Mouse (Mus musculus) ovary, postnatal 36 days (tissue): ENCODE results near the gene Sstr4.

Experiments
- DNase-seq: peaks from one replicate; pipeline ENCODE4 v3.0.0; 2022; ENCODE audit warnings: low spot score, mixed read lengths

The Sstr4 gene

DNA sequence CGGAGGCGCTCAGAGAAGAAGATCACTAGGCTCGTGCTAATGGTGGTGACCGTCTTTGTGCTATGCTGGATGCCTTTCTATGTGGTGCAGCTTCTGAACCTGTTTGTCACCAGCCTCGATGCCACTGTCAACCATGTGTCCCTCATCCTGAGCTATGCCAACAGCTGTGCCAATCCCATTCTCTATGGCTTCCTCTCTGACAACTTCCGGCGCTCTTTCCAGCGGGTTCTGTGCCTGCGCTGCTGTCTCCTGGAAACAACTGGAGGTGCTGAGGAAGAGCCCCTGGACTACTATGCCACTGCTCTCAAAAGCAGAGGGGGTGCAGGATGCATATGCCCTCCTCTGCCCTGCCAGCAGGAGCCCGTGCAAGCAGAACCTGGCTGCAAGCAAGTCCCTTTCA lies 1.1 kb downstream of the Sstr4 start:
- DNase-seq = no peak

GRCm38 (mm10) chr2:148397015-148397783 lies 2.1 kb downstream of the Sstr4 start:
- no peak for DNase-seq

DNA sequence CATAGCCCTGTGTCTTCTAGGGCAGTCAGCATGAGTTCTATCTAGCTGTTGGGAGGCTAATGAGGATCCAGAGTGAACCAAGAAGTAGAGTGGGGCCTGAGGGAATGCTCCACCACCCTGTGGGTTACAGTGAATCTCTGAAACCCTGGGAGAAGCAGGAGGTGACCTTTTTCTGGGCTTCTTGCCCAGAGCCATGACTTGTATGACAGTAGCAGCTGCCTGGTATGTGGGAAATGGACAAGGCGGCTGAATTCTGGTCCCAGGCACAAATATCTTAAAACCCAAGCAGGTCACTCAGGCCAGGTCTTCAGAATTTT lies 2.6 kb downstream of the Sstr4 start:
- no peak for DNase-seq

DNA sequence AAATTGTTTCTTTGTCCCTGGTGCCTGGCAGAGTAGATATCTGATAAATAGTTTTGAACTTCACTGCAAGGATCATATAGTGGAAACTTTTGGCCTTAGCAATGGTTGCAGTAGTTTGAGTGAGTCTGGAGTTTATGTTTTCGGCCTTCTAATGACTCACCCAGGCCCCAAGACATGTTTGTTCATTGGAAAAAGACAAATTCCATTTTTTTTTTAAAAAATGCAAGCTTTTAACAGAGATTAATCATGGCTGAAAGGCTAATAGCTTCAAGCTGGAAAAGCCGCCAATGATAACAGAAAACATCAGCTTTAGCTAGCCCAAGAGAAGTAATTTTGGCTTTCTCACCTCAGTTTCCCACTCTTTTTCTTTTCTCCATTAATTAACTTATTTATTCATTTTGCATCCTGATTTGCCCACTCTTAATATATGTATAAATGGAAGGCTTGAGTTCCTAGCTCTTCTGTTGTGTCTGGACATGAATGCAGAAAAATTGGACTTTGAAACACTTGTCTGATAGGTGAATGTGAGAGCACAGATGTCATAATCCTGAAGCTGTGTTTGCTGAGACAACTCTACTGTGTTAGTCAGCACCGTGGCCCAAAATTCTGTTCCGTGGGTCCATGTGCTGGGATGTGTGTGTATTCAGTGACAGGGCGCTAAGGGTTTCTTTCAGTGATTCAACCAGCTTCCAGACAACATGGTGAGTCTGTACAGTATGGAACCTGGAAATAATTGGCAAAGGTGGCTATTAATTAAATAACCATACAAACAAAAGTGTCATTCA lies 3.9 kb downstream of the Sstr4 start:
- DNase-seq = no peak

GRCm38 (mm10) chr2:148402227-148402626 lies 7.1 kb downstream of the Sstr4 start:
- DNase-seq = no peak

DNA sequence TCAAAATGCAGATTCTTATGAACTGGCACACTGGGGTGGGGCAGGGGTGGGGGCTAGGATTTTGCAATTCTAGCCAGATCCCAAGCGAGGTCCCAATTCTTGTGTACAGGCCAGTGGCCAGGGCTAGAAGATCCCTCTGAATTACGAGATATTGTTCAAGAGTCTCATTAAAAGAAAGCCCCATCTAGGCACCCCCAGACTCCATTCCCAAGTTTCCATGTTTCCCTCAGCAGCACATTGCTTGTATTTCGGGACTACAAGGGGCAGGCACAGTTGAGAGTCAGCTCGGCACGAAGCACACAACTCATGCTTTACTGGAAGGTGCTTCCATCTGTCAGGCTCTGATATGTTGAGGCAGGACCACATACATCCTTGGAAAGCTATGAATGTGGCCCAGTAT lies 9.8 kb downstream of the Sstr4 start:
- DNase-seq = no peak

DNA sequence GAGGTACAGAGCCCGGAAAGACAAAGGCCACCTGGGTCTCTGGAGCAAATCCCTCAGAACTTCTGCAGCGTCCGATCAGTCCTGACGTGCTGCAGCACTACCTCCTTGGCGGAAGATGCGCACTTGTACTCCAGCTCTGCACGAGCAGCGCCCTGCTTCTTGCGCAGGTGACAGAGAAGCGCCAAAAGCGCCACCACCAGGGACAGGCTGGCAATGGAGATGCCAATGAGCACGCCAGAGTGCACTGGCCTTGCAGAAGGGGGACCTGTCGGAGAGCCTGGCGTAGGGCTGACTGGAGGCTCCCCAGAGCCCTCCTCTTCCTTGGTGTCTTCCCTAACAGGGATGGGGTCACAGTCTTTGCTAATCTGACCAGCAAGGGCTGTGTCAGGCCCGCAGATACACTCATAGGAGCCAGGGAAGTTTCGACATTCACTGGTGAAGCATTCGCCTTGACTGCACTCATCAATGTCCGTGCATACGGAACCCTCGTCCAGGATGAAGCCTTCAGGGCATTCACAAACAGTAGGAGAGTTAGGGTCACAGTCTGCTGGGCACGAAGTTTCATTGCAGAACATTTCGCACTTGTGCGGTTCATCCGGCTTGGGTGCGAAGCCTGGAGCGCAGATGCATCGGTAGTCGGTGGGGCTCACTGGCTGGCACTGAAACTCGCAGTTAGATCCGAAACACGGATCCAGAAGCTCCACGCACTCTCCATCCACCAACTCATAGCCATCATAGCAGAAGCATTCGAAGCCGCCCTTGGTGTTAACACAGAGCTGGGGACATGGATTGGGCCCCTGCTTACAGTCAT lies 11.2 kb downstream of the Sstr4 start:
- DNase-seq = peak; percentile 41

DNA sequence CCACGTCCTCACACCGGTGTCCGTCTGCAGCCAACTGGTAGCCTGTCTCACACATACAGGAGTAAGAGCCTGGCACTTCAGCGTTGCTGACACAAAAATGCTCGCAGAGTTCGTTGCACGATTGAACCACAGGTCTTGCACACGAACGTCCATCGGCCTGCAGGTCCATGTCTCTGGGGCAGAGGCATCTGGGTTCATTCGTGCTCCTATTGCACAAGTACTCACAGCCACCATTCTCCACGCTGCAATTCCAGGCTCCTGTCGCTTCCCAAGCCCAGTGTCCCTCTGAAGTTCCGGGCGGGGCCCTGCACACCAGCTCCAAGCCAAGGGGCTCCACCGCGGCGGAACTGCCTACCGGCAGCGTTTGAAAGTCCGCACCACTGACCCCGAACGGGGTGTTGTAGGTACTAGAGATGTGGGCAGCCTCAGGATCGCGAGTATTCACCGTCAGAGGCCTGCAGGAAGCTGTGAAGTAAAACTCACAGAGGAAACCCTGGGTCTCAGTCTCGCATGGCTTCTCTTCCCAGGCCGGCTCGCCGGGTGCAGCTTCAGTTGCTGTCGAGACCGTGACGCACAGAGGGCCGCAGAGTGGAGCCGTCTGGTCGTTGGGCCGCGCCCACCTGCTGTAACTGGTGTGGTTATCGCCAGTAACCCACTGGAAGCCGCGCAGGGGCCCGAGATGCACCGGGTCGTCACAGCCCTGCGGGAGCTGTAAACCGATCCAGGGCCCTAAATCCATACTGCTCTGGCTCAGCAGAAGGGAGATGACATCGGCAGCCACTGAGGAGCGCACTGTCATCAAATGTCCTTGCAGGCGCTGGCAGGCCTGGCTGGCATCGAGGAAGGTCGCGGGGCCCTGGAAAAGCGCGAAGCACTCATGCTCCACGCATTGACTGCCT lies 12.1 kb downstream of the Sstr4 start:
- peak; percentile 37 for DNase-seq

- peak; percentile 64 for DNase-seq
These were observed 13.0 kb downstream of the Sstr4 start, which contains the start of gene Thbd for GRCm38 (mm10) chr2:148407870-148408760. Gene Thbd, minus strand, starts transcription at chr2:148408188.

- DNase-seq = no peak
These were observed 13.6 kb downstream of the Sstr4 start for GRCm38 (mm10) chr2:148408761-148409120.

GRCm38 (mm10) chr2:148409141-148409540 lies 14.0 kb downstream of the Sstr4 start:
- peak; percentile 79 for DNase-seq

- DNase-seq = no peak
These were observed 14.7 kb downstream of the Sstr4 start for GRCm38 (mm10) chr2:148409821-148410220.

- no peak for DNase-seq
These were observed 24.0 kb downstream of the Sstr4 start for GRCm38 (mm10) chr2:148419151-148419550.

DNA sequence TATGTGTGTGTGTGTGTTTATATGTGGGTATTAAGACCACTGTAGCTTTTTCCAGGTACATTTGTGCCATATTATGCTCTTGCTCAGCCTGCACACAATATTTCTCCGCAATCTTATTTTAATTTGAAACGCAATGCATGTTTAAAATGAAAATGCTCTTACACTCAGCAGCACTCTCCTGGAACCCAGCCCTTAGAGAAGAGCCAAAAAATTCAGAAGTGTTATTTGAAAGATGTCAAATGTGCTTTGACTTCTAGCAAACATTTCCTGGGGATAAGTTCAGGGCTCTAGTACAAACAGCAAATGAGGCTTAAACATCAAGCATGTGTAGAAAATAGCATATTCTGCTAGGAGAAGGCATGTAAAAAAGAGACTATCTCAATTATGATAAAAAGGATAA lies 24.6 kb downstream of the Sstr4 start:
- no peak for DNase-seq

GRCm38 (mm10) chr2:148421112-148421511 lies 26.0 kb downstream of the Sstr4 start:
- DNase-seq = no peak

- no peak for DNase-seq
These were observed 26.6 kb downstream of the Sstr4 start for GRCm38 (mm10) chr2:148421706-148422105.

DNA sequence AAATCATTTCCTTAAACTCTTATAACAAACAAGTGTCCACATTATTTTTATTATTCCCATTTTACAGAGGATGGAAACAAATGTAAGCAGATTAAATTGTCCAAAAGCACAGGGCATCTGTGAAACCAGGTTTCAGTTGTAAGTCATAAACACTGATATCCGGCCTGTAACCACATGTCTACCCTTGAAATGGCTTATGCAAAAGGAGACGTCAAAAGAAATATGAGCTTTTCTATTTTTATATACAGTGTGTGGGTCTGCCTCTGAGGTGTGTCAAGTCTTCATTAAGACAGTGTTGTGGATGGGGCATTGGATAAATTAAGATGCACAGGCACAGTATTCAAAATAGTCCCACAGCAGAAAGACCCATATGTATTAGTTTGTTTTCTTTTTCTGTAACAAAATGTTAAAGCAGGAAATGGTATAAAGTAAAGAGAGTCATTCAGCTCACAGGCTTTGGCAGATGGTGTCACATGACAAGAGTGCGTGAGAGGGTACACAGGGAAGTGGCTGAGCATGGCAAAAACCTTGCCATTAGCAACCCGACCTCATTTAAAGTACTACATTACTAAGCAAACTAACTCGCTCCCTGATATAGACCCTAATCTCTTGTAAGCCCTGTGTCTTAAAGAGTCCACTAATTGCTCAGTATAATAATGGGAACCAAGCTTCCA lies 30.7 kb downstream of the Sstr4 start:
- DNase-seq = no peak

GRCm38 (mm10) chr2:148427553-148427952 lies 32.4 kb downstream of the Sstr4 start:
- DNase-seq = no peak

DNA sequence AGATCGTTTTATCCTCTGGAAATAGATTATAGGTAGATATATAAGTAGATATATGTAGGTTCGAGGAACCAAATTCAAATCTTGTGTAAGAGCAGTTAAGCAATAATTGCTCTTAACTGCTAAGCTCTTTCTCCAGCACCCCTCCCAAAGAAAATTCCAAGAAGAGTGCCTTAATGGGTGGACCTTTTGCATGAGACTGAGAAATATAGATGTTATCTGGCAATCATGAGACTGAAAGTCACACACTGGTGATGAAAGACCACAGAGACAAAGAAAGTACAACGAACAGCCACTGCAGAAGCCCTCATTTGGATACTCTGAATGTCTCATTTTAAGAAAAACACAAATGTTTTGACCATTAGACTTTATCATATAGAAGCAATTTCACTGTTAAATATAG lies 33.4 kb downstream of the Sstr4 start:
- no peak for DNase-seq

- no peak for DNase-seq
These were observed 33.9 kb downstream of the Sstr4 start for GRCm38 (mm10) chr2:148429001-148429505.
